Mouse (Mus musculus) liver, embryonic 16.5 days (tissue): ENCODE data around the gene Ppp1r2. TPM values are rescaled to one million over a fixed set of nuclear protein-coding genes. Genes with fewer than 3 reads are reported as not detected.

Experiments used
- ATAC-seq: fragments of 200-750 bp; cut with Nextera tagmentation; 2 replicates; pipeline ENCODE4 v1.8.0; 2017; ENCODE audit warnings: low read depth, mild to moderate bottlenecking, moderate number of reproducible peaks, moderate library complexity
- H3K27ac ChIP-seq: fragments of 300-500 bp; sonication (generic); 2 replicates; pipeline ENCODE4 v1.5.1; 2014; ENCODE audit warnings: mild to moderate bottlenecking, low read length
- H3K27me3 ChIP-seq: fragments of 300-500 bp; sonication (generic); 2 replicates; pipeline ENCODE4 v1.6.1; 2014; ENCODE audit warnings: low read depth, low read length, mixed read lengths; ENCODE audit not compliant: control insufficient read depth, insufficient read depth
- H3K36me3 ChIP-seq: fragments of 300-500 bp; sonication (generic); 2 replicates; pipeline ENCODE4 v1.6.1; 2014; ENCODE audit warnings: mild to moderate bottlenecking; ENCODE audit not compliant: control insufficient read depth, insufficient read depth
- H3K4me1 ChIP-seq: fragments of 300-500 bp; sonication (generic); 2 replicates; pipeline ENCODE4 v1.6.1; 2014; ENCODE audit warnings: low read depth, low read length, mixed read lengths; ENCODE audit not compliant: control insufficient read depth
- H3K4me2 ChIP-seq: fragments of 300-500 bp; sonication (generic); 2 replicates; pipeline ENCODE4 v1.6.1; 2014; ENCODE audit warnings: low read depth, low read length, mixed read lengths
- H3K4me3 ChIP-seq: fragments of 300-500 bp; sonication (generic); 2 replicates; pipeline ENCODE4 v1.5.1; 2014; ENCODE audit warnings: low read depth, mild to moderate bottlenecking, low read length
- H3K9ac ChIP-seq: fragments of 300-500 bp; sonication (generic); 2 replicates; pipeline ENCODE4 v1.6.1; 2014; ENCODE audit warnings: low read depth, low read length
- H3K9me3 ChIP-seq: fragments of 300-500 bp; sonication (generic); replicated peaks from 2 replicates; pipeline ENCODE4 v1.6.1; 2016; ENCODE audit warnings: low read length; ENCODE audit not compliant: control insufficient read depth
- WGBS: fragments of 180-500 bp; shearing (Covaris S2); extraction: QIAGEN DNeasy Blood & Tissue Kit; methylation state at CpG from one replicate; pipeline ENCODE4 v1.1.7; 2014; ENCODE audit not compliant: insufficient replicate concordance; 5-methylcytosine and 5-hydroxymethylcytosine counted together
- polyA plus RNA-seq: library from polyadenylated mRNA; unstranded; fragments of >200 nt; fragmentation: Nextera tagmentation; extraction: Ambion mirVana; gene quantifications from 2 replicates; pipeline ENCODE4 v1.2.1, GENCODE M21; 2015

Gene Ppp1r2
- polyA plus RNA-seq, 1 experiment from 2014 or later: 34.5 TPM

DNA sequence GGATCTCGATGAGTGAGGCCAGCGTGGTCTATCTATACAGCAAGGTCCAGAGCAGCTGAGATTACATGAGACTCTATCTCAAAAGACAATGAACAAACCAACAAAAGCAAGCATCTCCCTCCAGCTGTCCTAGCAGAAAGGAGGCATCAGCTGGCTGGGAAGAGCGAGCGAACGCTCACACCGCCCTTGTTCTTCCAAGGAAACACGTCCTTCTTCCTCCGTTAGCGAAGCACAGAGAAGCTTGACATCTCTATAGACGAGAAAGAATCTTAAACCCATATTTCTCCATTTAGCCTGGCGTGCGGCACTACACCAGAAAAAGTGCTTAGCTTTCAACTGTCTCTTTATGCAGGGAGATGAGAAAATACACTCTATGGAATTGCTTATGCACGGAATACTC is 26.4 kb downstream of the Ppp1r2 start:
- no peaks in the 10 kb centered on the region; the same call in 1 of the 2 replicates for H3K4me1 ChIP-seq
- no peak overlapping the region for H3K4me2 ChIP-seq
- H3K27ac ChIP-seq: no peak overlapping the region
- WGBS: 80% methylated on average over 13 of the region's 13 CpGs
- H3K9ac ChIP-seq: no peak overlapping the region
- H3K36me3 ChIP-seq: no peaks in the 10 kb centered on the region
- H3K27me3 ChIP-seq: no peaks in the 10 kb centered on the region
- no peak for ATAC-seq
- H3K9me3 ChIP-seq: no peaks in the 10 kb centered on the region
- H3K4me3 ChIP-seq: no peak overlapping the region

- H3K4me2 ChIP-seq: no peak overlapping the region
- H3K27ac ChIP-seq: no peak overlapping the region
- no peaks in the 10 kb centered on the region for H3K36me3 ChIP-seq
- no peak for ATAC-seq
- WGBS: 57% methylated on average over 7 of the region's 7 CpGs
- H3K9me3 ChIP-seq: no peaks in the 10 kb centered on the region
- no peak overlapping the region for H3K4me3 ChIP-seq
- H3K27me3 ChIP-seq: no peaks in the 10 kb centered on the region
- H3K9ac ChIP-seq: no peak overlapping the region
- no peaks in the 10 kb centered on the region; the same call in 1 of the 2 replicates for H3K4me1 ChIP-seq
Observed at GRCm38 (mm10) chr16:31247442-31247841, 27.6 kb downstream of the Ppp1r2 start.

DNA sequence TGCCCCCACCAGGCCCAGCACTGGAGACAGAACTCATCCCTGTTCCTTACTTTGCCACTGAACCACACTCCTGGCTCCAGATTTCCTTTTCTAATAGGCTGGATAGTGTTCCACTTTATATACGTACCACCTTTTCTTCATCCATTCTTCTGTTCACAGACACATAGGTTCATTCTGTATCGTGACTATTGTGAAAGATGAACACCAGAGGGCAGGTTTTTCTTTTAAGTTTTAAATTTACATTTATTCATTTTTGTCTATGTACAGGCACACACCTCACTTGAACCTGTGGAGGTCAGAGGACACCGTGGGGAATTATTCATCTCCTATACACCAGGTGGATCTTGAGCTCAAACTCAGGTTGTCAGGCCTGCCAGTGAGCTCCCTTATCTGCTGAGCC is 31.0 kb downstream of the Ppp1r2 start:
- H3K27ac ChIP-seq: no peak overlapping the region
- H3K27me3 ChIP-seq: no peaks in the 10 kb centered on the region
- no peak overlapping the region for H3K9ac ChIP-seq
- H3K4me3 ChIP-seq: no peak overlapping the region
- ATAC-seq: no peak
- 68% methylated on average over 3 of the region's 3 CpGs for WGBS
- no peaks in the 10 kb centered on the region for H3K9me3 ChIP-seq
- H3K36me3 ChIP-seq: no peaks in the 10 kb centered on the region
- no peaks in the 10 kb centered on the region for H3K4me1 ChIP-seq
- no peak overlapping the region for H3K4me2 ChIP-seq

GRCm38 (mm10) chr16:31241433-31241832 is 33.6 kb downstream of the Ppp1r2 start:
- Histone ChIP-seq H3K9ac (no peak overlapping the region), H3K27me3 (no peaks in the 10 kb centered on the region), H3K4me1 (no peaks in the 10 kb centered on the region), H3K4me2 (no peak overlapping the region), H3K27ac (no peak overlapping the region), H3K36me3 (no peaks in the 10 kb centered on the region), H3K9me3 (no peaks in the 10 kb centered on the region), H3K4me3 (no peak overlapping the region)
- no peak for ATAC-seq
- 73% methylated on average over 9 of the region's 9 CpGs for WGBS

- 67% methylated on average over 8 of the region's 8 CpGs for WGBS
- no peak overlapping the region for H3K9ac ChIP-seq
Observed at GRCm38 (mm10) chr16:31240569-31240968, 34.5 kb downstream of the Ppp1r2 start.

DNA sequence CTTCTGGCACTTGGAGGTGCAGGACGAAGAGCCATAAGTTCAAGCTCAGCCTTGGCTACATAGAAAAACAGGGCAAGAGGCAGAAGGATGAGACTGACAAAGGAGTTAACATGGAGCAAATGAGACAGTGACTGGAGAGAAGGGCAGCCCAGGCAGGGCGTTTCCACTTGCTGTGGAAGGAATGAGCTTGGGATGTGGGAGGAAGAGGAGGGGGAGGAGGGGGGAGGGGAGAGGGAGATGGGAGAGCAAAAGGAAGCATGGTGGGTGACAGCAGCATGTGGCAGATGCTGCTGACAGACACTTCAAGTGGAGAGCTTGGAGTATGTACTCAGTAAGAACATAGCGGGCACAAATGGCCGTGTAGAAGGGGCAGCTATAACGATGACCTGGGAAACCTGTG is 36.8 kb downstream of the Ppp1r2 start:
- H3K4me2 ChIP-seq: no peak overlapping the region
- H3K4me1 ChIP-seq: peaks cover 2% of the 10 kb centered on the region
- 84% methylated on average over 5 of the region's 5 CpGs for WGBS
- no peaks in the 10 kb centered on the region for H3K9me3 ChIP-seq
- ATAC-seq: no peak
- no peaks in the 10 kb centered on the region for H3K36me3 ChIP-seq
- H3K27ac ChIP-seq: no peak overlapping the region
- H3K9ac ChIP-seq: no peak overlapping the region
- no peaks in the 10 kb centered on the region for H3K27me3 ChIP-seq
- H3K4me3 ChIP-seq: no peak overlapping the region

More at GRCm38 (mm10) chr16:31240569-31240968, 34.5 kb downstream of the Ppp1r2 start:
- no peak overlapping the region for H3K27ac ChIP-seq
- H3K4me2 ChIP-seq: no peak overlapping the region
- H3K27me3 ChIP-seq: no peaks in the 10 kb centered on the region
- no peaks in the 10 kb centered on the region for H3K4me1 ChIP-seq
- H3K9me3 ChIP-seq: no peaks in the 10 kb centered on the region
- ATAC-seq: no peak
- H3K36me3 ChIP-seq: no peaks in the 10 kb centered on the region
- H3K4me3 ChIP-seq: no peak overlapping the region

GRCm38 (mm10) chr16:31235457-31236310 is 39.4 kb downstream of the Ppp1r2 start:
- H3K36me3 ChIP-seq: no peaks in the 10 kb centered on the region
- H3K4me3 ChIP-seq: no peak overlapping the region
- peaks cover 3% of the 10 kb centered on the region for H3K4me1 ChIP-seq
- no peak overlapping the region for H3K27ac ChIP-seq
- H3K27me3 ChIP-seq: no peaks in the 10 kb centered on the region
- H3K9ac ChIP-seq: no peak overlapping the region
- peak overlapping the region; percentile 11; the same call in 1 of the 2 replicates for H3K4me2 ChIP-seq
- ATAC-seq: no peak; the same call in 1 of the 2 replicates
- 13% methylated on average over 18 of the region's 18 CpGs for WGBS
- H3K9me3 ChIP-seq: no peaks in the 10 kb centered on the region

GRCm38 (mm10) chr16:31234808-31235456 is 40.1 kb downstream of the Ppp1r2 start:
- no peak for ATAC-seq
- Histone ChIP-seq H3K9ac (no peak overlapping the region), H3K4me1 (peaks cover 3% of the 10 kb centered on the region), H3K4me3 (no peak overlapping the region), H3K27ac (no peak overlapping the region), H3K36me3 (no peaks in the 10 kb centered on the region), H3K27me3 (no peaks in the 10 kb centered on the region), H3K4me2 (no peak overlapping the region), H3K9me3 (no peaks in the 10 kb centered on the region)
- 68% methylated on average over 12 of the region's 12 CpGs for WGBS

DNA sequence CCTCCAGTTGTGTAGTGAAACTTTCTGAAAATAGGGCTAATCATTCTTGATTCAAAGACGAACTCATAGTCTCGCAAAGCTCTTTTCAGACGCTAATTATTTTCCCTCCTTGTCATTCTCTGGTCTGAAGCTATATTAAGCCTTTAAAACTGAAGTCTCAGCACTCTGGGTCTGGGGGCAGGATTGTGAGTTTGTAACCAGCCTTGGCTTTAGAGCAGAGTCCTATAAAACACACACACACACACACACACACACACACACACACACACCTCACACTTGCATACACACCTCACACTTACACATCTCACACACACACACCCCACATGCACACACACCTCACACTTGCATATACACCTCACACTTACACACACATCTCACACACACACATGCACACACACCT is 40.7 kb downstream of the Ppp1r2 start:
- no peak overlapping the region for H3K27ac ChIP-seq
- no peaks in the 10 kb centered on the region for H3K9me3 ChIP-seq
- ATAC-seq: no peak
- H3K36me3 ChIP-seq: no peaks in the 10 kb centered on the region
- peaks cover 3% of the 10 kb centered on the region for H3K4me1 ChIP-seq
- no peak overlapping the region for H3K9ac ChIP-seq
- H3K4me2 ChIP-seq: peak overlapping the region; percentile 46
- no peak overlapping the region for H3K4me3 ChIP-seq
- WGBS: 26% methylated on average over 3 of the region's 3 CpGs
- H3K27me3 ChIP-seq: no peaks in the 10 kb centered on the region
